ENCODE assay signal across 22 mouse cellular contexts in genomic region chr10:86174017-86174416, GRCm38 (mm10).
DNase-seq lines count a peak whose midpoint lies in the region; ATAC-seq and TF ChIP-seq lines count a peak whose summit lies in the region.
"Had no signal": no experiment of that assay in that cellular context is flagged by ENCODE, and none has a peak within 500 bp of the region (broad histone marks: within the 10 kb centered on the region; RNA-seq: fewer than 3 reads in every experiment).

No protein-coding gene starts in this region.

- H3K4me2 ChIP-seq in liver, postnatal 0 days (ENCODE audit: low read depth, low read length): no peak overlapping the region
- H3K4me2 ChIP-seq in liver, embryonic 11.5 days: no peak overlapping the region
- H3K4me2 ChIP-seq in myocyte (ENCODE audit: low read depth): peak overlapping the region; percentile 18
- H3K4me2 ChIP-seq: embryonic facial prominence, embryonic 15.5 days; forebrain, embryonic 15.5 days; heart, embryonic 11.5 days; heart, embryonic 15.5 days; hindbrain, embryonic 15.5 days had no signal

- 0 out of 2 replicates have a peak overlapping the region, but pooled peaks have one; percentile 45 for H3K27ac ChIP-seq in liver, postnatal 0 days (ENCODE audit: low read depth)
- no peak overlapping the region for H3K27ac ChIP-seq in liver, embryonic 11.5 days (ENCODE audit: low read depth, low read length)
- no peak overlapping the region for H3K27ac ChIP-seq in cerebellum, adult 2 months (ENCODE audit: insufficient read depth, low read length)
- H3K27ac ChIP-seq: embryonic facial prominence, embryonic 15.5 days; forebrain, embryonic 15.5 days; gastrocnemius, adult 2 months; heart, embryonic 15.5 days; hindbrain, embryonic 15.5 days had no signal

- ATAC-seq in liver, postnatal 0 days: peak; percentile 50; the same call in 1 of the 2 replicates
- ATAC-seq in liver, embryonic 11.5 days (replicated peaks; ENCODE audit: low FRiP score): no peak
- ATAC-seq in granulocyte monocyte progenitor cell, adult 5-6 weeks (replicated peaks; ENCODE audit: poor library complexity, severe bottlenecking): peak; percentile 70
- ATAC-seq: forebrain, embryonic 15.5 days; intestine, embryonic 16.5 days had no signal

- no peaks in the 10 kb centered on the region for H3K9me3 ChIP-seq in liver, postnatal 0 days (ENCODE audit: low read length)
- H3K9me3 ChIP-seq in liver, embryonic 11.5 days (ENCODE audit: control insufficient read depth, low read length): no peaks in the 10 kb centered on the region
- H3K9me3 ChIP-seq: embryonic facial prominence, embryonic 15.5 days; forebrain, embryonic 15.5 days; heart, embryonic 15.5 days; hindbrain, embryonic 15.5 days had no signal

- no peak for TF ChIP-seq POLR2A in myocyte (IDR thresholded peaks at IDR 0.05; ENCODE audit: insufficient read length, low read depth)
- no peak for TF ChIP-seq POLR2A in cerebellum, adult 2 months (IDR thresholded peaks at IDR 0.05; ENCODE audit: borderline replicate concordance, insufficient read depth, low read length)

- no peak for TF ChIP-seq CTCF in liver, postnatal 0 days (IDR thresholded peaks at IDR 0.05; ENCODE audit: low read depth)
- TF ChIP-seq CTCF in cerebellum, adult 2 months (IDR thresholded peaks at IDR 0.05; ENCODE audit: borderline replicate concordance, insufficient read depth, low read depth, low read length): no peak

- no peaks in the 10 kb centered on the region for H3K27me3 ChIP-seq in liver, postnatal 0 days (ENCODE audit: insufficient read depth, low read length)
- H3K27me3 ChIP-seq in liver, embryonic 11.5 days (replicated peaks; ENCODE audit: control insufficient read depth, insufficient read depth, low read length): no peaks in the 10 kb centered on the region
- H3K27me3 ChIP-seq in myocyte (ENCODE audit: control insufficient read depth, insufficient read depth, insufficient read length): no peaks in the 10 kb centered on the region
- no peaks in the 10 kb centered on the region for H3K27me3 ChIP-seq in cerebellum, adult 2 months (ENCODE audit: control insufficient read depth, insufficient read depth, low read length)
- H3K27me3 ChIP-seq: CH12.LX; embryonic facial prominence, embryonic 15.5 days; forebrain, embryonic 15.5 days; heart, embryonic 15.5 days; hindbrain, embryonic 15.5 days had no signal

- no peak for TF ChIP-seq EP300 in liver, postnatal 0 days (IDR thresholded peaks at IDR 0.05; ENCODE audit: low read depth)

- H3K4me3 ChIP-seq in liver, postnatal 0 days (ENCODE audit: low read depth, low read length): no peak overlapping the region
- no peak overlapping the region for H3K4me3 ChIP-seq in liver, embryonic 11.5 days (ENCODE audit: low read depth, low read length)
- no peak overlapping the region for H3K4me3 ChIP-seq in myocyte
- H3K4me3 ChIP-seq in cerebellum, adult 2 months (replicated peaks; ENCODE audit: insufficient read depth, low read depth, low read length): no peak overlapping the region
- H3K4me3 ChIP-seq: embryonic facial prominence, embryonic 15.5 days; forebrain, embryonic 15.5 days; gastrocnemius, adult 2 months; heart, embryonic 15.5 days; hindbrain, embryonic 15.5 days had no signal

- no peaks in the 10 kb centered on the region for H3K36me3 ChIP-seq in liver, postnatal 0 days (replicated peaks; ENCODE audit: insufficient read depth, low read length)
- no peaks in the 10 kb centered on the region for H3K36me3 ChIP-seq in liver, embryonic 11.5 days (ENCODE audit: control insufficient read depth, insufficient read depth, low read length)
- no peaks in the 10 kb centered on the region for H3K36me3 ChIP-seq in myocyte (ENCODE audit: control insufficient read depth, insufficient read depth)
- H3K36me3 ChIP-seq: embryonic facial prominence, embryonic 15.5 days; forebrain, embryonic 15.5 days; heart, embryonic 15.5 days; hindbrain, embryonic 15.5 days had no signal

- 47% methylated on average over 6 of the region's 6 CpGs for WGBS in liver, postnatal 0 days (ENCODE audit: insufficient replicate concordance)
- 64% methylated on average over 6 of the region's 6 CpGs for WGBS in liver, embryonic 11.5 days
- 89% methylated on average over 6 of the region's 6 CpGs for WGBS in cerebellum, adult 2 months

- DNase-seq in liver, postnatal 0 days: no peak
- DNase-seq in liver, embryonic 11.5 days (ENCODE audit: low spot score): no peak
- DNase-seq in brain, adult 2 months (ENCODE audit: low read depth, low spot score): peak; percentile 28
- no peak for DNase-seq in cerebellum, adult 2 months
- no peak for DNase-seq in gastrocnemius, adult 8-10 months (ENCODE audit: low spot score in 2 of 2)
- DNase-seq: adrenal gland, adult 8-10 months; adrenal gland, postnatal 36 days; cerebellum, adult 11-12 months; cerebellum, adult 9-11 months; embryo, embryonic 11 days; gastrocnemius, adult 2 months; gastrocnemius, postnatal 36 days; heart, adult 18-20 months had no signal

- no peaks in the 10 kb centered on the region for H3K4me1 ChIP-seq in liver, postnatal 0 days (ENCODE audit: insufficient read depth)
- H3K4me1 ChIP-seq in liver, embryonic 11.5 days (replicated peaks; ENCODE audit: control insufficient read depth, insufficient read depth, low read length): no peaks in the 10 kb centered on the region
- H3K4me1 ChIP-seq in cerebellum, adult 2 months (ENCODE audit: control insufficient read depth, insufficient read depth, low read length): no peaks in the 10 kb centered on the region
- H3K4me1 ChIP-seq: embryonic facial prominence, embryonic 15.5 days; forebrain, embryonic 15.5 days; heart, embryonic 15.5 days; hindbrain, embryonic 15.5 days had no signal

- H3K79me2 ChIP-seq in myocyte (ENCODE audit: control insufficient read depth, insufficient read depth): no peaks in the 10 kb centered on the region

- H3ac ChIP-seq in myocyte (ENCODE audit: control insufficient read depth, insufficient read length): no peak overlapping the region

- no peak overlapping the region for H3K9ac ChIP-seq in liver, postnatal 0 days (replicated peaks)
- no peak overlapping the region for H3K9ac ChIP-seq in liver, embryonic 11.5 days (ENCODE audit: low read depth, low read length)
- H3K9ac ChIP-seq: embryonic facial prominence, embryonic 15.5 days; forebrain, embryonic 15.5 days; heart, embryonic 15.5 days; hindbrain, embryonic 15.5 days had no signal

TF ChIP-seq in myocyte, 11 proteins besides CTCF, POLR2A, EP300 and RAD21:
- TF ChIP-seq REST (IDR thresholded peaks at IDR 0.05; ENCODE audit: insufficient read depth, insufficient read length) (no peak), POLR2AphosphoS2 (IDR thresholded peaks at IDR 0.05; ENCODE audit: insufficient read length, low read depth) (no peak)
